Mouse (Mus musculus): Measurements from ENCODE around the gene Rnf113a2.

GRCm38 (mm10) chr12:84447386-84447785, 30.4 kb downstream of the Rnf113a2 start:
- TF ChIP-seq CTCF (conservative IDR thresholded peaks at IDR 0.05; ENCODE audit: insufficient read depth, insufficient read length, low read depth, low read length), result no peak
- TF ChIP-seq POLR2A (IDR thresholded peaks at IDR 0.05; ENCODE audit: low read depth, low read length), result no peak

All from kidney, adult 2 months (tissue).